Mouse (Mus musculus): ENCODE data around the gene Gm20481. TPM values are rescaled to one million over a fixed set of nuclear protein-coding genes. Genes with fewer than 3 reads are reported as not detected.

Gm20481 gene
- polyA plus RNA-seq, 1 experiment: not detected

DNA sequence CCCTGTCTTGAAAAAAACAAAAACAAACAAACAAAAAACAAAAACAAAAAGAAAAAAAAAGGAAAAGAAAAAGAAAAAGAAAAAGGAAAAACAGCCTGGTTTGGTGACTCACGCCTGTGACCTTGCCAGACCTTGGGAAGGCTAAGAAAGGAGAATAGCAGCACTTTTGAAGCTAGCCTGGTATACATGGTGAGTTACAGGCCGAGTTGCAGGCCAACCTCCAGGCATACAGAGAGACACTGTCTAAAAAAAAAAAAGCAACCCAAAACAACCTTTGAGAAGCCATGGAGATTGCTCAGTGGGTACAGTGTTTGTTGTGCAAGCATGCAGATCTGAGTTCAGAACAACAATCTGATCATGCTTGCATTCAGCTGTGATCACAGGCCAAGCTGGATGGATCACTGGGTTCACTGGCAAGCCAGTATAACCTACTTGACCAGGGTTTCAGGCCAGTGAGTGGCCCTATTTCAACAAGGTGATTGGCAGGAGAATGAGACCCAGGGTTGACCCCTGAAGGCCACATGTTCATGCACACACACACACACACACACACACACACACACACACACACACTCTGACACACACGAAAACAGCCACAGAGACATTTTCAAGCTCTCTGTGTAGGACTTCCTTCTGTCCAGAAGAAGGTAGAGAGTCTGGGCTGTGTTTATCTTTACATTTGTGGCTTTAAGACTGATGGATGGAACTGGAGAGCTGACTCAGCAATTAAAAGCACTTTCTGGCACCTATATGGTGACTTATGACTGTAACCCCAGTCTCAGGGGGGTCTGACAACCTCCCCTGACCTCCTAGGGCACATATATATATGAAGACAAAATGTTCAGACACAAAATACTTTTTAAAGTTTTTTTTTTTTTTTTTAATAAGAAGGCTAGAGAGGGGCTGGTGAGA, 6.1 kb downstream of the Gm20481 start:
- peaks cover 5% of the 10 kb centered on the region; the same call in 1 of the 2 replicates for H3K27me3 ChIP-seq (ENCODE audit: control insufficient read depth, insufficient read depth, low read length)
- no peak for DNase-seq
- H3K4me3 ChIP-seq (ENCODE audit: control insufficient read depth, insufficient read depth, low read length): no peak overlapping the region
- WGBS: 94% methylated on average over 3 of the region's 3 CpGs
- no peak for TF ChIP-seq POLR2A (IDR thresholded peaks at IDR 0.05; ENCODE audit: control insufficient read depth, extremely low read depth, insufficient read depth, low read length, poor library complexity)
- TF ChIP-seq CTCF (IDR thresholded peaks at IDR 0.05; ENCODE audit: borderline replicate concordance, control insufficient read depth, extremely low read depth, insufficient read depth, low read length, poor library complexity): no peak
- H3K27ac ChIP-seq (ENCODE audit: control insufficient read depth, insufficient read depth, low read length): no peak overlapping the region
- H3K36me3 ChIP-seq (ENCODE audit: control insufficient read depth, insufficient read depth, low read length): no peaks in the 10 kb centered on the region
- H3K4me1 ChIP-seq (replicated peaks; ENCODE audit: control insufficient read depth, insufficient read depth, low read length): peaks cover 4% of the 10 kb centered on the region

DNA sequence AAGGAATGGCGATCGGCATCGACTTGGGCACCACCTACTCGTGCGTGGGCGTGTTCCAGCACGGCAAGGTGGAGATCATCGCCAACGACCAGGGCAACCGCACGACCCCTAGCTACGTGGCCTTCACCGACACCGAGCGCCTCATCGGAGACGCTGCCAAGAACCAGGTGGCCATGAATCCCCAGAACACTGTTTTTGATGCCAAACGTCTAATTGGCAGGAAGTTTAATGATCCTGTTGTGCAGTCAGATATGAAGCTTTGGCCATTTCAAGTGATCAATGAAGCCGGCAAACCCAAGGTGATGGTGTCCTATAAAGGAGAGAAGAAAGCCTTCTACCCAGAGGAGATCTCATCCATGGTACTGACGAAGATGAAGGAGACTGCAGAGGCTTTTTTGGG, 7.3 kb downstream of the Gm20481 start:
- 98% methylated on average over 20 of the region's 20 CpGs for WGBS
- H3K36me3 ChIP-seq (ENCODE audit: control insufficient read depth, insufficient read depth, low read length): no peaks in the 10 kb centered on the region
- no peak overlapping the region for H3K27ac ChIP-seq (ENCODE audit: control insufficient read depth, insufficient read depth, low read length)
- peaks cover 5% of the 10 kb centered on the region; the same call in 1 of the 2 replicates for H3K27me3 ChIP-seq (ENCODE audit: control insufficient read depth, insufficient read depth, low read length)
- no peak overlapping the region for H3K4me3 ChIP-seq (ENCODE audit: control insufficient read depth, insufficient read depth, low read length)
- no peak for TF ChIP-seq POLR2A (IDR thresholded peaks at IDR 0.05; ENCODE audit: control insufficient read depth, extremely low read depth, insufficient read depth, low read length, poor library complexity)
- DNase-seq: no peak
- peaks cover 6% of the 10 kb centered on the region for H3K4me1 ChIP-seq (replicated peaks; ENCODE audit: control insufficient read depth, insufficient read depth, low read length)

- WGBS: 96% methylated on average over 27 of the region's 27 CpGs
- no peak for TF ChIP-seq POLR2A (IDR thresholded peaks at IDR 0.05; ENCODE audit: control insufficient read depth, extremely low read depth, insufficient read depth, low read length, poor library complexity)
- no peak for TF ChIP-seq CTCF (IDR thresholded peaks at IDR 0.05; ENCODE audit: borderline replicate concordance, control insufficient read depth, extremely low read depth, insufficient read depth, low read length, poor library complexity)
- no peak overlapping the region for H3K4me3 ChIP-seq (ENCODE audit: control insufficient read depth, insufficient read depth, low read length)
- no peaks in the 10 kb centered on the region for H3K27me3 ChIP-seq (ENCODE audit: control insufficient read depth, insufficient read depth, low read length)
- peaks cover 5% of the 10 kb centered on the region for H3K4me1 ChIP-seq (replicated peaks; ENCODE audit: control insufficient read depth, insufficient read depth, low read length)
- no peaks in the 10 kb centered on the region for H3K36me3 ChIP-seq (ENCODE audit: control insufficient read depth, insufficient read depth, low read length)
- DNase-seq: no peak
- no peak overlapping the region for H3K27ac ChIP-seq (ENCODE audit: control insufficient read depth, insufficient read depth, low read length)
These were observed 8.5 kb downstream of the Gm20481 start for GRCm38 (mm10) chr17:34978239-34978638.

- no peak for TF ChIP-seq POLR2A (IDR thresholded peaks at IDR 0.05; ENCODE audit: control insufficient read depth, extremely low read depth, insufficient read depth, low read length, poor library complexity)
- TF ChIP-seq CTCF (IDR thresholded peaks at IDR 0.05; ENCODE audit: borderline replicate concordance, control insufficient read depth, extremely low read depth, insufficient read depth, low read length, poor library complexity): no peak
- Histone ChIP-seq H3K36me3 (ENCODE audit: control insufficient read depth, insufficient read depth, low read length) (no peaks in the 10 kb centered on the region), H3K4me1 (replicated peaks; ENCODE audit: control insufficient read depth, insufficient read depth, low read length) (peaks cover 5% of the 10 kb centered on the region), H3K27ac (ENCODE audit: control insufficient read depth, insufficient read depth, low read length) (no peak overlapping the region), H3K4me3 (ENCODE audit: control insufficient read depth, insufficient read depth, low read length) (no peak overlapping the region), H3K27me3 (ENCODE audit: control insufficient read depth, insufficient read depth, low read length) (no peaks in the 10 kb centered on the region)
- no peak for DNase-seq
- WGBS: 93% methylated on average over 4 of the region's 4 CpGs
These were observed 9.9 kb downstream of the Gm20481 start for GRCm38 (mm10) chr17:34979631-34980030.

DNA sequence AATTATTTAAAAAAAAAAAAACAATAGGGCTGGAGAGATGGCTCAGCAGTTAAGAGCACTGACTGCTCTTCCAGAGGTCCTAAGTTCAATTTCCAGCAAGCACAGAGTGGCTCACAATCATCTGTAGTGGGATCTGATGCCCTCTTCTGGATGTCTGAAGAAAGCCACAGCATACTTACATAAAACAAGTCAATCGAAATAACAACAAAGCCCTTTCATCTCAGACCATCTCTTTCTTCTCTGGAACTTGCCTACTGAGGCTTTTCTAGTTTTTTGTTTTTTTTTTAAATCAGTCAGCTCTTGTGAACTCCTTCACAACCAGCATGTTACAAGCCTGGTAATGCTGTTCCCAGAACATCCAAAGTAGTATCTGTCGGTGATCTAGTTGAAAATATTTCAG, 10.9 kb downstream of the Gm20481 start:
- Histone ChIP-seq H3K36me3 (ENCODE audit: control insufficient read depth, insufficient read depth, low read length) (peaks cover 3% of the 10 kb centered on the region), H3K27ac (ENCODE audit: control insufficient read depth, insufficient read depth, low read length) (peak overlapping the region; percentile 61; the same call in 1 of the 2 replicates), H3K4me3 (ENCODE audit: control insufficient read depth, insufficient read depth, low read length) (no peak overlapping the region; the same call in 1 of the 2 replicates), H3K4me1 (replicated peaks; ENCODE audit: control insufficient read depth, insufficient read depth, low read length) (peaks cover 5% of the 10 kb centered on the region), H3K27me3 (ENCODE audit: control insufficient read depth, insufficient read depth, low read length) (no peaks in the 10 kb centered on the region)
- DNase-seq: peak; percentile 47
- TF ChIP-seq CTCF (IDR thresholded peaks at IDR 0.05; ENCODE audit: borderline replicate concordance, control insufficient read depth, extremely low read depth, insufficient read depth, low read length, poor library complexity) (no peak), POLR2A (IDR thresholded peaks at IDR 0.05; ENCODE audit: control insufficient read depth, extremely low read depth, insufficient read depth, low read length, poor library complexity) (no peak)
- 18% methylated on average over 2 of the region's 2 CpGs for WGBS

DNA sequence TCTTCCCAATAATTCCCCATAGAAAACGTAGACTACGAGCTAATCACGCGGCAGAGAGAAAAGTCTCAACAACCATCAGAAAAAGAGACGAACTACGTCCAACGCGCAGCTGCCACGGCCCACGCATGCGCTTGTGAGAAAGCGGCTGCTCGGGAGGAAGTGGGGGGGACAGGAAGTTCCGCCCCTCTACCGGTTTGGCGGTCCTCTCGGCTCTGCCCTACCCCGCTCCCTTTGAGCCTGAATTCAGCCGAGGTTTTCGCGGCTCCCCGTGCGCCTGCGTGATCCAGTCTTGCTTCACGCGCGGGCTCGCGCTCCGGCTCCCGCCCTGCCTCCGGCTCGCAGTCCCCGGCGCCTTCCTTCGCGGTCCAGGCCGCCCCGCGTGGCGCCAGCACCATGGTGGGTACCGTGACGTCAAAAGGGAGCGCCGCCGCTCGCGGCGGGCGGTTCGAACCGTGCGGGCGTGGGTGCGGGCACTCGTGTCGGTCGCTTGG, 12.0 kb downstream of the Gm20481 start, which contains the start of gene Lsm2:
Lsm2 (plus strand) TSS at position 173 of the 491 bp plus-strand sequence.
- whole genome bisulfite sequencing: 1% methylated on average over 58 of the region's 58 CpGs
- Histone ChIP-seq H3K4me1 (replicated peaks; ENCODE audit: control insufficient read depth, insufficient read depth, low read length) (peaks cover 5% of the 10 kb centered on the region), H3K36me3 (ENCODE audit: control insufficient read depth, insufficient read depth, low read length) (peaks cover 13% of the 10 kb centered on the region), H3K4me3 (ENCODE audit: control insufficient read depth, insufficient read depth, low read length) (peak within 1 kb of the TSS; percentile 69), H3K27me3 (ENCODE audit: control insufficient read depth, insufficient read depth, low read length) (no peaks in the 10 kb centered on the region), H3K27ac (ENCODE audit: control insufficient read depth, insufficient read depth, low read length) (peak within 1 kb of the TSS; percentile 62)
- peak; percentile 61 for TF ChIP-seq POLR2A (IDR thresholded peaks at IDR 0.05; ENCODE audit: control insufficient read depth, extremely low read depth, insufficient read depth, low read length, poor library complexity)
- TF ChIP-seq CTCF (IDR thresholded peaks at IDR 0.05; ENCODE audit: borderline replicate concordance, control insufficient read depth, extremely low read depth, insufficient read depth, low read length, poor library complexity): peak; percentile 54; the same call in 1 of the 2 replicates
- peak; percentile 91 for DNase-seq

Measured in thymus, adult 2 months (tissue).